Mouse (Mus musculus) midbrain, postnatal 0 days (tissue): ENCODE measurements around the gene Arv1. TPM values are rescaled to one million over a fixed set of nuclear protein-coding genes. Genes with fewer than 3 reads are reported as not detected.

Experiments used
- ATAC-seq: fragments of 200-750 bp; cut with Nextera tagmentation; 2 replicates; pipeline ENCODE4 v1.8.0; 2017; ENCODE audit warnings: moderate number of reproducible peaks, mild to moderate bottlenecking, moderate TSS enrichment, moderate library complexity; ENCODE audit not compliant: low FRiP score
- DNase-seq: peaks from one replicate; pipeline ENCODE4 v3.0.0-alpha.2; 2015; ENCODE audit warnings: low spot score
- H3K27ac ChIP-seq: fragments of 300-500 bp; sonication (generic); 2 replicates; pipeline ENCODE4 v1.5.1; 2014; ENCODE audit warnings: low read depth, mild to moderate bottlenecking, low read length, mixed read lengths
- H3K27me3 ChIP-seq: fragments of 300-500 bp; sonication (generic); 2 replicates; pipeline ENCODE4 v1.6.1; 2014; ENCODE audit warnings: low read length, control low read depth, mixed read lengths; ENCODE audit not compliant: insufficient read depth
- H3K36me3 ChIP-seq: fragments of 300-500 bp; sonication (generic); 2 replicates; pipeline ENCODE4 v1.6.1; 2014; ENCODE audit warnings: low read length, control low read depth, mixed read lengths; ENCODE audit not compliant: insufficient read depth
- H3K4me1 ChIP-seq: fragments of 300-500 bp; sonication (generic); 2 replicates; pipeline ENCODE4 v1.6.1; 2014; ENCODE audit warnings: mild to moderate bottlenecking, control low read depth, antibody characterized with exemption, low read length, mixed read lengths; ENCODE audit not compliant: insufficient read depth
- H3K4me2 ChIP-seq: fragments of 300-500 bp; sonication (generic); 2 replicates; pipeline ENCODE4 v1.6.1; 2014; ENCODE audit warnings: low read depth, mild to moderate bottlenecking, low read length, mixed read lengths; ENCODE audit not compliant: poor library complexity, severe bottlenecking
- H3K4me3 ChIP-seq: fragments of 300-500 bp; sonication (generic); 2 replicates; pipeline ENCODE4 v1.5.1; 2014; ENCODE audit warnings: low read depth, mild to moderate bottlenecking, low read length, moderate library complexity
- H3K9ac ChIP-seq: fragments of 300-500 bp; sonication (generic); replicated peaks from 2 replicates; pipeline ENCODE4 v1.6.1; 2014; ENCODE audit warnings: mild to moderate bottlenecking, low read length, moderate library complexity, mixed read lengths; ENCODE audit not compliant: poor library complexity, severe bottlenecking
- H3K9me3 ChIP-seq: fragments of 300-500 bp; sonication (generic); 2 replicates; pipeline ENCODE4 v1.6.1; 2016; ENCODE audit warnings: low read length, control low read depth
- CTCF ChIP-seq: IDR thresholded peaks from 2 replicates; pipeline ENCODE4 v1.5.1; 2016; ENCODE audit warnings: antibody characterized with exemption, mild to moderate bottlenecking
- WGBS: fragments of 180-500 bp; shearing (Covaris S2); extraction: QIAGEN DNeasy Blood & Tissue Kit; methylation state at CpG from one replicate; pipeline ENCODE4 v1.1.7; 2014; 5-methylcytosine and 5-hydroxymethylcytosine counted together
- polyA plus RNA-seq: library from polyadenylated mRNA; unstranded; fragments of >200 nt; fragmentation: Nextera tagmentation; extraction: Ambion mirVana; gene quantifications from 2 replicates; pipeline ENCODE4 v1.2.1, GENCODE M21; 2015
- total RNA-seq: library from RNA; depleted of rRNA; stranded (reverse); fragments of >200 nt; gene quantifications from 2 replicates; pipeline ENCODE4 v1.2.3, GENCODE M21; 2014

Gene Arv1
- total and polyA plus RNA-seq, 2 experiments from 2014 or later: 25.4 to 35.7 TPM

GRCm38 (mm10) chr8:124681077-124681791 is 40.7 kb upstream of the Arv1 start:
- Histone ChIP-seq H3K27me3 (no peaks in the 10 kb centered on the region), H3K36me3 (peaks cover 39% of the 10 kb centered on the region)

GRCm38 (mm10) chr8:124681792-124682157 is 40.2 kb upstream of the Arv1 start:
- WGBS: 47% methylated on average over 10 of the region's 10 CpGs
- Histone ChIP-seq H3K36me3 (peaks cover 44% of the 10 kb centered on the region), H3K27ac (no peak overlapping the region), H3K4me1 (0 out of 2 replicates have a peak, but pooled peaks cover 3% of the 10 kb centered on the region), H3K9ac (no peak overlapping the region), H3K4me2 (no peak overlapping the region), H3K9me3 (no peaks in the 10 kb centered on the region), H3K27me3 (no peaks in the 10 kb centered on the region), H3K4me3 (no peak overlapping the region)
- DNase-seq: no peak
- no peak for ATAC-seq
- peak; percentile 11; the same call in 1 of the 2 replicates for TF ChIP-seq CTCF

More at GRCm38 (mm10) chr8:124681077-124681791, 40.7 kb upstream of the Arv1 start:
- H3K9ac ChIP-seq: no peak overlapping the region
- H3K4me3 ChIP-seq: no peak overlapping the region
- 0 out of 2 replicates have a peak, but pooled peaks cover 3% of the 10 kb centered on the region for H3K4me1 ChIP-seq
- ATAC-seq: no peak
- 58% methylated on average over 10 of the region's 10 CpGs for WGBS
- no peak for DNase-seq
- H3K27ac ChIP-seq: no peak overlapping the region
- no peaks in the 10 kb centered on the region for H3K9me3 ChIP-seq
- H3K4me2 ChIP-seq: no peak overlapping the region
- no peak for TF ChIP-seq CTCF

GRCm38 (mm10) chr8:124682218-124682617 is 39.7 kb upstream of the Arv1 start:
- no peak overlapping the region for H3K4me3 ChIP-seq
- no peak overlapping the region for H3K4me2 ChIP-seq
- peaks cover 46% of the 10 kb centered on the region for H3K36me3 ChIP-seq
- ATAC-seq: no peak
- H3K27me3 ChIP-seq: no peaks in the 10 kb centered on the region
- DNase-seq: no peak
- no peaks in the 10 kb centered on the region for H3K9me3 ChIP-seq
- no peak for TF ChIP-seq CTCF
- H3K4me1 ChIP-seq: 0 out of 2 replicates have a peak, but pooled peaks cover 1% of the 10 kb centered on the region
- 67% methylated on average over 10 of the region's 10 CpGs for WGBS
- no peak overlapping the region for H3K27ac ChIP-seq
- H3K9ac ChIP-seq: no peak overlapping the region

GRCm38 (mm10) chr8:124688899-124689298 is 33.0 kb upstream of the Arv1 start:
- ATAC-seq: no peak

GRCm38 (mm10) chr8:124691706-124692105 is 30.2 kb upstream of the Arv1 start:
- Histone ChIP-seq H3K9me3 (no peaks in the 10 kb centered on the region), H3K9ac (no peak overlapping the region), H3K36me3 (peaks cover 50% of the 10 kb centered on the region), H3K4me1 (no peaks in the 10 kb centered on the region), H3K4me2 (no peak overlapping the region), H3K27me3 (no peaks in the 10 kb centered on the region), H3K27ac (no peak overlapping the region), H3K4me3 (no peak overlapping the region)
- 97% methylated on average over 4 of the region's 4 CpGs for whole genome bisulfite sequencing
- ATAC-seq: no peak
- no peak for DNase-seq
- TF ChIP-seq CTCF: no peak

More at GRCm38 (mm10) chr8:124688899-124689298, 33.0 kb upstream of the Arv1 start:
- WGBS: 94% methylated on average over 13 of the region's 13 CpGs
- DNase-seq: no peak
- H3K9ac ChIP-seq: no peak overlapping the region
- no peaks in the 10 kb centered on the region for H3K9me3 ChIP-seq
- H3K36me3 ChIP-seq: peaks cover 36% of the 10 kb centered on the region
- no peaks in the 10 kb centered on the region for H3K27me3 ChIP-seq
- no peak overlapping the region for H3K27ac ChIP-seq
- H3K4me3 ChIP-seq: no peak overlapping the region
- TF ChIP-seq CTCF: no peak
- no peaks in the 10 kb centered on the region for H3K4me1 ChIP-seq
- H3K4me2 ChIP-seq: no peak overlapping the region

GRCm38 (mm10) chr8:124695424-124696100 is 26.4 kb upstream of the Arv1 start:
- H3K4me1 ChIP-seq: no peaks in the 10 kb centered on the region
- 96% methylated on average over 22 of the region's 22 CpGs for WGBS
- H3K4me3 ChIP-seq: no peak overlapping the region
- DNase-seq (no peak), ATAC-seq (no peak)
- no peaks in the 10 kb centered on the region for H3K9me3 ChIP-seq
- H3K27ac ChIP-seq: no peak overlapping the region
- no peaks in the 10 kb centered on the region for H3K27me3 ChIP-seq
- no peak overlapping the region for H3K9ac ChIP-seq
- H3K36me3 ChIP-seq: peaks cover 50% of the 10 kb centered on the region
- no peak overlapping the region for H3K4me2 ChIP-seq
- TF ChIP-seq CTCF: no peak
